Mouse (Mus musculus) CH12.LX (cell line): ENCODE results near the gene Lypd8.

Experiments
- CTCF ChIP-seq, 2 experiments: IDR thresholded peaks in 1 of 2; conservative IDR thresholded peaks in 1 of 2; 2 replicates each; pipeline ENCODE4 v1.5.1; 2011 to 2012; ENCODE audit warnings: low read depth in 2 of 2, low read length in 2 of 2, improper control_type of control experiment in 1 of 2, inconsistent platforms in 1 of 2, mild to moderate bottlenecking in 1 of 2, moderate library complexity in 1 of 2
- EP300 ChIP-seq: IDR thresholded peaks from 2 replicates; pipeline ENCODE4 v1.6.1; 2011; ENCODE audit warnings: low read length, improper control_type of control experiment
- POLR2A ChIP-seq: IDR thresholded peaks from 2 replicates; pipeline ENCODE4 v1.6.1; 2011; ENCODE audit warnings: low read depth, mild to moderate bottlenecking, improper control_type of control experiment, low read length
- ZMIZ1 ChIP-seq: IDR thresholded peaks from 2 replicates; pipeline ENCODE4 v1.6.1; 2012; ENCODE audit warnings: low read depth, mild to moderate bottlenecking, inconsistent platforms, low read length, improper control_type of control experiment

DNA sequence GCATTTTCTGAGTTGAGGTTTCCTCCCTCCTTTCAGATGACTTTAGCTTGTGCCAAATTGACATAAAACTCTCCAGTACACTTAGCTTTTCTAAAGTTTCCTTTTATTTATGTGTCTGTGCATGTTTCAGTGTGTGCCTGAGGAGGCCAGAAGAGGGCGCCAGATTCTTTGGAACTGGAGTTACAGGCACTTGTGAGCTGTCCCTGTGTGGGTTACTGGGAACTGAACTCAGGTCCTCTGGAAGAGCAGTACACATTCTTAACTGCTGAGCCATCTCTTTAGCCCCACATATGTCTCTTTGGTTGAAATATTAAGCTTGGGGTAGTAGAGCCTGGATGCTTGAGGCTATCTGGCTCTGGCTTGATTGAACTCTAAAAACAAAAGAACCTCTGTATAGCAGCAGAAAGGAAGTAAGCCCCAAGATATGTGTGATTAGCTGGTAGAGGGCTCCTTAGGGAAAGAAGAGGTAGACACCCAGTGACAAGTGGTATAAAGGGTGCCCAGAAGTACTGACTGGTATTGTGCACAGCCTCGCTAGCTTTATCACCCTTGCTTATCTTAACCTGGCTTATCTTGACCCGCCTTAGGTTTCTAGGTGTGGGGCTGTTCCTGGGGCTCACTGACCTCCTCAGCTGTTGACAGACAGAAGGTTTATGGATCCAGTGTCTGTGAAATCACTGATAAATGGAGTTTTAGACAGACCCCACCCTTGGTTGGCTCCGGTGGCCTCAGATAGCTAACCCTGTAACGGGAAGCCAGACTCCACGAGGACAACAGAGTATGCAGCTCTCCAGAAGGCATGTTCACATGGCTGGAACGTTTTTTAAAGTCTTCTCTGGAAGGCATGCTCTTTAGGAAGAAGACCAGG is 25.9 kb upstream of the Lypd8 start:
- TF ChIP-seq EP300: no peak
- no peak for TF ChIP-seq ZMIZ1
- peak; percentile 54 to 59; a peak in 3 of 4 replicates for TF ChIP-seq CTCF (conservative IDR thresholded peaks at IDR 0.05 in 1 of 2, IDR thresholded peaks at IDR 0.05 in 1 of 2; ENCODE audit: low read depth in 2 of 2, low read length in 2 of 2)
- no peak for TF ChIP-seq POLR2A
